Mouse (Mus musculus): Measurements from ENCODE around the gene Stk40. TPM values are rescaled to one million over a fixed set of nuclear protein-coding genes. Genes with fewer than 3 reads are reported as not detected.

The Stk40 gene
- total RNA-seq, 2 experiments from 2014 or later: 41.4 to 52.6 TPM

Other genes with a start within 250 kb of the Stk40 start
- gene Csf3r, start 79.4 kb upstream of the Stk40 start, total RNA-seq (2021): under 1 TPM; 0.62 TPM
- gene Mrps15, start 57.0 kb upstream of the Stk40 start, total RNA-seq (2021): 10 to 100 TPM; 78.7 to 80.8 TPM
- 1 to 10 TPM; 2.3 to 2.4 TPM for gene Oscp1, start 45.4 kb upstream of the Stk40 start, total RNA-seq (2021)
- gene Lsm10, start 7.3 kb upstream of the Stk40 start, total RNA-seq (2021): 10 to 100 TPM; 13.3 to 15.3 TPM
- 1 to 10 TPM; 8.8 to 9.5 TPM for gene Eva1b, start 43.8 kb downstream of the Stk40 start, total RNA-seq (2021)
- 1 to 10 TPM; 1.3 to 2.4 TPM for gene Sh3d21, start 59.5 kb downstream of the Stk40 start, total RNA-seq (2021)
- gene Thrap3, start 98.8 kb downstream of the Stk40 start, total RNA-seq (2021): 100 to 1,000 TPM in 1 of 2 experiments, 10 to 100 TPM in 1; 86.5 to 116 TPM
- gene Map7d1, start 152.4 kb downstream of the Stk40 start, total RNA-seq (2021): 100 to 1,000 TPM; 240 to 249 TPM
- 10 to 100 TPM; 46.2 to 56.9 TPM for gene Trappc3, start 158.4 kb downstream of the Stk40 start, total RNA-seq (2021)
- under 1 TPM; 0.52 to 0.95 TPM for gene Col8a2, start 182.8 kb downstream of the Stk40 start, total RNA-seq (2021)
- 10 to 100 TPM; 10.4 to 12.4 TPM for gene Adprhl2, start 217.7 kb downstream of the Stk40 start, total RNA-seq (2021)
- under 1 TPM; 0.32 to 0.44 TPM for gene Tekt2, start 221.7 kb downstream of the Stk40 start, total RNA-seq (2021)

All from heart, adult 18-20 months (tissue).